Mouse (Mus musculus) heart, postnatal 25 days (tissue): Measurements from ENCODE around the gene Pknox1. TPM values are rescaled to one million over a fixed set of nuclear protein-coding genes. Genes with fewer than 3 reads are reported as not detected.
A peak's percentile ranks its signal among the peaks of the same experiment; 100 is the strongest.
"Not testable (repeated sequence)": the region's sequence is repeated elsewhere in the genome, so short reads cannot be mapped to it uniquely, and the experiment has no call there.

Source experiments
- DNase-seq: peaks from one replicate; pipeline ENCODE4 v3.0.0; 2022; ENCODE audit warnings: low spot score
- intact Hi-C: fragments of 180-260 bp; cut with DNase I; formaldehyde crosslinking; loops from one replicate; pipeline ENCODE4 v1.15.1; 2025
- total RNA-seq, 2 experiments: library from RNA; stranded (reverse); gene quantifications; 2 replicates each; pipeline ENCODE4 v1.2.3; 2021

Gene Pknox1
- total RNA-seq, 2 experiments from 2014 or later = 9.9 to 14.6 TPM

DNA sequence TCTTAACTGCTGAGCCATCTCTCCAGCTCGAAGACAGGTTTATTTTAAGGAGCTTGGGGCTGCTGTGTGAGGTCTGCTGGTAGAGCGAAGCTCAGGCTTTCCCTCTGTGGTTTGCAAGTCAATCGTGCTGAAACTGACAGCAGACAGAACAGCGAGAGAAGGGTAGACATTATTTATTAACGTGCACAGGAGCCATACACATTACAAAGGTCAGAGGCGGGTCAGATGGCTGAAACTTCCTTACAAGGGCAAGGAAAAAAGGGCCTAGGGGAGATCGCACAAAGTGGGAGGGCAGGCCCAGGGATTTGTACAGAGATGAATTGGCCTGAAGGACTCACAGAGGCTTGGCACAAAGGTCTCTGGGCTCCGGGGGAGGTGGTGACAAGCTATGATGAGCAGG, 15.1 kb upstream of the Pknox1 start:
- intact Hi-C loops = no loop called here
- no peak for DNase-seq

DNA sequence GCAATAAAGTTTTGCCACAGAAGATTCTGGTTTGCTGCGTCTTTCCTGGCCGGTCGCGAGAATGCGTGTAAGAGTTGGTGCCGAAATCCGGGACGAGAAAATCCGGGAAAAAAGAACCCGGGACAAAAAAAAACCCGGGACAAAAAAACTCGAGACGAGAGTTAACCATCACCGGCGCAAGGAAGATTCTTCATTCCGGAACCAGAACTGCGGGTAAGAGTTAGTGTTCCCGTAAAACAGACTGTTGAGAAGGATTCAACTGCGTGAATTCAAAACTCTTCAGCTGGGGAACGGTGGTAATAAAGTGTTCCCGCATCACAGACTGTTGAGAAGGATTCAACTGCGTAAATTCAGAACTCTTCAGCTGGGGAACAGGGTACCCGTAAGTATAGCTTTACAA, 11.9 kb upstream of the Pknox1 start:
- DNase-seq, intact Hi-C loops: not testable (repeated sequence)

DNA sequence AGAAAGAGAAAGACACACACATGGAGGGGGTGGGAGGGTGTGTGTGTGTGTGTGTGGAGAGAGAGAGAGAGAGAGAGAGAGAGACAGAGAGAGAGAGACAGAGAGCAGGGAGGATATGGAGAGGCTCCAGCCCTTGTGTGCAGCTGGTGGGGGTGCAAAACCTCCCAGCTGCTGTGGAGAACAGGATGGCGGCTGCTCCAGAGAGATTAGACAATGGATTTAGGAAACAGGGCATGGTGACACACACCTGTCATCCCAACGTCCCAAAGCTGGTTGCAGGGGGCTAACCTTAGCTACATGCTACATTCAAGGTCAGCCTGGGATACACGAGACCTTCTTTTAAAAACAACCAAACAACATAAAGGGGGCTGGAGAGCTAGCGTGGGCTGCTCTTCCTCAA, 8.3 kb upstream of the Pknox1 start:
- no peak for DNase-seq
- intact Hi-C loops = no loop called here

DNA sequence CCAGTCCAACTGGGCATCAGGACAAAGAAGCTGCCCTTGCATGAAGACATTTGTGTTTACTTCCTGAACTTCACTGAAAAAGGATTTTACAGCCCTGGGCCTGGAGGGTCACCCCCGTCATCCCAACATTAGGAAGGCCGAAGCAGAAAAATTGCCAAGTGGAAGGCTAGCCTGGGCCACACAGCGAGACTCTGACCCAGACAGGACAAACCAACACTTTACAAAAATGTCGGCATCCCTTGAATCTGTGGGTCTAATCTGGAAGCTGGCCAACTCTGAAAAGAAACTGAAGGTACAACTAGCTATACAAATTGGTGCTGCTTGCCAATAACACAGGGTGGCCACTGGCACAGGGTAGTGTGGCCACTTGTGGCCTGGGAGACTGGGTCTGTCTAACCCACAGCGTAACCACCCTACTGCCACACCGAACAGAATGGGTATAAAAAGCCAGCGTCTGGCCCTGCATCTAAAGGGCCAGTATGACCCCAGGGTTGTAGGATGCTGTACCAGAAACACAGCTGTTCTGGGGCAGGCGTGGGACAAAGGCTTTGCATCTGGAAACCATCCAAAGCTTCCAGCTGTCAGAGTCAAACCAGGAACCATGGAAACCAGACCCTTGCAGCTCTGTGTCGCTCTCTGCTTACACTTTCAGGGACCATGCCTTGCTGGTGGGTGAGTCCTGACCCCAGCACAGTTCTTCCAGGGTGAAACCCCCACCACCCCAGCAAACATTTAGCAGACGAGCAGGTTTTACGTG, 7.2 kb upstream of the Pknox1 start:
- intact Hi-C loops = no loop called here
- DNase-seq = peak; percentile 47

DNA sequence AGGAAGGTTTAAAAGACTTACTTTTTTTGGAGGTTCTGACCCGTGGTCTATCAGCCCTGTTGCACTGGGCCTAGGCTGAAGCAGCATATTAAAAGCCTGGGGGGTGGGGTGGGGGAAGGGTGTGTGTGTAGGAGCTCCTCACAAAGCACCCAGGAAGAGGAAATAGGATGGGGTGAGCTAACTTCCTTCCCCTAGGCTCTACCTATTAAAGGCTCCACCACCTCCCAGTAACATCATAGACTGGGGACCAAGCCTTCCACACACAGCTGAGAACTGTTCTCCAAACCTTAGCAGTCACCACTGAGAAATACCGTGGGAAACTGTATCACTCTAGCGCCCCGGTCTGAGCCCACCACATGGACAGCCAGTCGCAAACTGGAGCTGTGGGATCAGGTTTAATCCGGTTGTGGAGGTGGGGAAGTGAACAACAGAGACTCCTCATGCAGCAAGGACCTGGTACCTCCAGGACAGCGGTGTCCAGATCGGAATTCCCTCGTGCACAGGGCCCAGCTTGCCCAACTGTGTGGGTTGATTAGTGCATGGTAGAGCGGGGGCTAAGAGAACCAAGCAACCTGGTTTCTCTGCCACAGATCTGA, 6.5 kb upstream of the Pknox1 start:
- intact Hi-C loops = no loop called here
- DNase-seq = no peak

DNA sequence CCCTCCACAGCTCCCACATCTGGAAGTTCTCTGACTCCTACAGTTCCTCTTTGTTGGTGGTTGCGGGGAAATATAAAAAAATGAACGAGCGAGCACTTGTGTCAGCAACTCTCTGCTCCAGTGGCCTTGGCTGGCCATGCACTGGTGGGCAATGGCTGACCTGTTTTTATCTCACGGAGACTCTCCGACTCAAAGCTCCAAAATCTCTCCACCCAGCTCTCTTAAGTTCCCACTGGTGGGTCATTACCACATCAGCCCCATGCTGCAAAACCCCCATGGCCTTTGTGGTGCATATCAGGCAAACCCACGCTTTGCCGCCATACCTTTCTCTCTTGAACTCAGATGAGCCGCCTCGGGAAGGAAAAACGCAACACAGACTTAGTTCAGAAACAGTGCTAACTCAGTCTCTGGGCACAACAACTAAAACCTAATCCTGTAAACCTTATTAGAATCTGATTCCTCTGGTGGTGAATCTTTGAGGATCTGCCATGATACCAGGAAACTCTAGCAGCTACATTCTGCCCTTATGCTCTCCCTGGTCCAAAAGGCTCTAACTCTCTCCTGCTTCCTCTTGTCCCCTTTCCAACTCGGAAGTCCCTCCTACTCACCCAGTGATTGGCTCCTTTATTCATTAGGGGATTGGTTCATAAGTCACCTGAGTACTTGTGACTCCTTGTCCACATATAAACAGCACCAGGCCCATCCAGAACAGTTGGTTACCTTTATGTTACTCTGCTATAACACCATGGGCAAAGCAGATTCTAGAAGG, 5.3 kb upstream of the Pknox1 start:
- no peak for DNase-seq
- intact Hi-C loops = no loop called here

DNA sequence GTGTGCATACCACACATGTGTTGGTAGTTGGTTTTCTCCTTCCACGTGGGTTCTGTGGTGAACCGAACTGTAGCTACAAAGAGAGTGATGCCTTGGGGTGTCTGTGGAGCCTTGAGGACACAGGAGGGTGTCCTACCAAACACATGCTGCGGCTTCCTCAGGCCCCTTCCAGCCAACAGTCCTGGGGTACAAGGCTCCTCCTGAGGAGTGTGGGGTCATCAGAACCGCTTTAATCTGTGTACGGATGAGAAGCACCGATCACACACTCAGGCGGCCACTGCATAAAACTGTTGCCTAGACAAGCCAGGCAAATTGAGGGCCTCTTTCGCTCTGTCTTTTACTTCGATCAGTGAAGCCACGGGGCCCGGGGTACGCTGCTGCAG, 911 bp upstream of the Pknox1 start:
- intact Hi-C loops = no loop called here
- no peak for DNase-seq

DNA sequence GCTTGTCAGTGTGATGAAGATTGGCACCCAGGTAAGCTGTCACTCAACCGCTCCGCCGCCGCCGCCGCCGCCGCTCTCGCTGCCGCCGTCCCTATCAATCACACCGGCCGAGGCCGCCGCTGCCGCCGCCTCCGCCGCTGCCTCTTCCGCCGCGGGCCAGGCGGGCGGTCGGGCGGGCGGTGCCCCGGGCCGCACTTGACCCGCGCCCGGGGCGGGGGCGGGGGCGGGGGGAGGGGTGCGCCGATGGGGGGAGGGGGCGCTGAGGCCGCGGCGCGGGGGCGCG, 265 bp downstream of the Pknox1 start:
- no peak for DNase-seq
- intact Hi-C loops = loop anchor here (5.0 kb wide), 1 partner anchor 42 kb away; the partner anchor contains the start of gene Ndufv3

DNA sequence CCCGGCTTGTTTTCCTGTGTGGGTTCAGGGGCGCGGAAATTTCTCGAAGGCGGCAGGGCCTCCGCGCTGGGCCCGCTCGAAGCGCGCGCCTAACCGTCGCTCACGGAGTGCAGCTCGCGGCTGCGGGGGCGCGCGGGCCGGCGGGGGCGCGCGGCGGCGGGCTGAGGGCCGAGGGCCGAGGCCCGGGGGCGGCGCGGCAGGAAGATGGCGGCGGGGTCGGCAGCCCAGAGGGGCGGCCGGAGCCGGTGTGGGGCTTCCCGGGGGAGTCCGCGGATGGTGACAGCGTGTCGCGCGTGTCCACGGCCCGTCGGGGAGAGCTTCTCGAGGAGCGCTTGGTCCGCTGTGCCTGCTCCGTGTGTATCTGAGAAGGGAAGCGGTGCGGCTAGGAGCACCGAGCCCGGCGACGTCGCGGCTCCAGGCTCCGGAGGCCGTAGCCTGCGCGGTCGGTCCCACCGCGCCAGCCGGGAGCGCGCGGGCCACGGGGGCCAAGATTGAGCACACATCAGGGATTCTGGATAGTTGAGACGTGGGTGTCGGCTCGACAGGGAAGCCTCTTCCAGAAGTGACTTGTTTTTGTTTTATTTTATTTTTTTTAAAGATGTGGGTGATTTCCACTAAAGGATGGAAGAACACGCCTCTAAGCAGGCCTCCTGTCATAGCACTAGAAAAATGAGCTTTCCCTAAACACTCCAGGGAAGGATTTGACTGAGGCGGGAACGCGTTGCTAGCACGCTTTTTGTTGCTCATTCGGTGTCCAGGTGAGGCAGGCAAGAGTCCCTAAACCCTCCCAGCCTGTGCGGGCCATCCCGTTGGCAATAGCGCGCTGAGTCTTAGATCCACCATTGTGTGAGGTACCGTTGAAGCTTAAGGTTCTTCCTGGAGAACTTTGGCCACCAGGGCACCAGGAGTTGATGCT, 865 bp downstream of the Pknox1 start:
- peak; percentile 39 for DNase-seq
- intact Hi-C loops = loop anchor here (2.0 to 5.0 kb wide), 2 partner anchors 43 to 93 kb away; partner anchors contain the start of genes Ndufv3 and U2af1

DNA sequence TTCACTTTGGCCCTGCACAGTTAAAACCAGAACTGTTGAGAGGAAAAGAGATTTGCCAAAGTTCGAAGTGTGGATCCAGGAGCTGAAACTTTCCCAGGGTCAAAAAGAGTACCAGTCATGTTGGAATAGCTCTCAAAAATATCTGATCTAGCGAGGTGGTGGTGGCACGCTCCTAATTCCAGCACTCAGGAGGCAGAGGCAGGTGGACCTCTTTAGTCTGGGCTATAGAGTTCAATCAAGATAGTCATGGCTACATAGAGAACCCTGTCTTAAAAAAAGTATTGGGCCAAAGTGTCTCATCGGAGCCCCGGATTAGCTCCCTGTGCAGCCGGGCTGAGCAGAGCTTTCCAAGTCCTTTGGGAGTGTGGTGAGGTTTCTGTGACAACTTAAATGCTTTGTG, 1.7 kb downstream of the Pknox1 start:
- DNase-seq = no peak
- intact Hi-C loops = loop anchor here (2.0 to 5.0 kb wide), 2 partner anchors 44 to 93 kb away; partner anchors contain the start of genes Ndufv3 and U2af1

DNA sequence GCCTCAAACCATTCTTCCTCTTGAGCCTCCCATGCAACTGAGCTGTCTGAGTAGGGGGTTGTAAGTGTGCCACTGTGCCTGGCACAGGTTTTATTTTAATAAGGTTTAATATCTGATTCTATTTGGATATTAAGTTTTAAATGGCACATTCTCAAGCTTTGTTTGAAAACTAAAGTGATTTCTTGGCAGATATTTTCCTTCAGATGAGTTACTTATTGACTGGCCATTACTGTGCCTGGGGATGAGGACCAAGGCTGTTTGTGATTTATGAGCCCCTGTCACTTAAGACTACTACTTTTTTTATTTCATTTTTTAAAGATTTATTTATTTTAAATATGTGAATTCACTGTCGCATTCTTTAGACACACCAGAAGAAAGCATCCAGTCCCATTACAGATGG, 5.2 kb downstream of the Pknox1 start:
- intact Hi-C loops = loop anchor here (5.0 kb wide), 1 partner anchor 47 kb away; the partner anchor contains the start of gene Ndufv3
- no peak for DNase-seq

DNA sequence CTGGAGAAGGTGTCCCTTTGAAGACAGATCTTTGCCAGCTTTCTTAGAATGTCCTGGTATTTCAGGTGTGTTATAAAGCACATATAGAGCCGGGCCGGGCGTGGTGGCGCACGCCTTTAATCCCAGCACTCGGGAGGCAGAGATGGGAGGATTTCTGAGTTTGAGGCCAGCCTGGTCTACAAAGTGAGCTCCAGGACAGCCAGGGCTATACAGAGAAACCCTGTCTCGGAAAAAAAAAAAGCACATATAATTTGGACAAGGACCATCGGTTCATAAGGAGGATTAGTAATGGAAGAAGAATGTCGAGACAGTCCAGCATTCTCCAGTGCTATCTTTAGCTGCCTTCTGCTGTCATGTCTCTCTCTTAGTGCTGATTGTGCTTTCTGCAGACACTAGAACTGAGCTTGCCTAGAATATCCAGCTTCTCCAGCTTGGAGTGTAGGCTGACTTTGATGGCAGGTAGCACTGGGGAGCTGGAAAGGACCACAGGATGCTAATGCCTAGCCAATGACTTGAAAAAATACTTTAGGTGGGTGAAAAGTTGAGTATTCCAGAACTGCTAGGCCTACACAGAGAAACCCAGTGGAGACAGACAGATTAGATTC, 5.9 kb downstream of the Pknox1 start:
- no peak for DNase-seq
- intact Hi-C loops = no loop called here

DNA sequence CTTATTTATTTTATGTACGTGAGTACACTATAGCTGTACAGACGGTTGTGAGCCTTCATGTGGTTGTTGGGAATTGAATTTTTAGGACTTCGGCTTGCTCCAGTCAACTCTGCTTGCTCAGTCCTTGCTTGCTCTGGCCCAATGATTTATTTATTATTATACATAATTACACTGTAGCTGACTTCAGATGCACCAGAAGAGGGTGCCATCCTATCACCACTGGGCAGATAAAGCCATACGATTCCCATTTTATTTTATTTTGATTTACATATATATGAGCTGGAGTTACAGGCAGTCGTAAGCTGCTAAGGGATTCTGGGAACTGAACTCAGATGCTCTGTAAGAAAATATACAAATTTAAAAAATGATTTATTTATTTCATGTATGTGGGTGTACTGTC, 7.2 kb downstream of the Pknox1 start:
- intact Hi-C loops = no loop called here
- DNase-seq = no peak

DNA sequence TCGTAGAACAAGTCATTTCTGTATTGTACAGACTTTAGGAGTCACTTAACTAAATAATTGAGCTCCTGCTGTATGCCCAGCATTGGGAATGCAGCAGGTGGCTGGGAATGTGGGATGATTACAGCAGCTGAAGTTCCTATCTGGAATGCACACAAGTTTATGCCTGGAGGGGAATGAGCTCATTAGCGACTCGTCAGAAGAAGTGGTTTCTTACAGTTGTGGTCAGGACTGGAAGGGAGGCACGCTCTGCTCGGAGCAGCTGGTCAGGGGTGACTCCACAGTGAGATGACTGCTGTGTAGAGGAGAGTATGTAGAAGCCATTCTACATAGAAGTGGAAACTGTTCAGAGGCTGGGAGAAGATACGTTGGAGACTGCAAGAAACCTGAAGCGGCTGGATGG, 10.1 kb downstream of the Pknox1 start:
- intact Hi-C loops = no loop called here
- no peak for DNase-seq

DNA sequence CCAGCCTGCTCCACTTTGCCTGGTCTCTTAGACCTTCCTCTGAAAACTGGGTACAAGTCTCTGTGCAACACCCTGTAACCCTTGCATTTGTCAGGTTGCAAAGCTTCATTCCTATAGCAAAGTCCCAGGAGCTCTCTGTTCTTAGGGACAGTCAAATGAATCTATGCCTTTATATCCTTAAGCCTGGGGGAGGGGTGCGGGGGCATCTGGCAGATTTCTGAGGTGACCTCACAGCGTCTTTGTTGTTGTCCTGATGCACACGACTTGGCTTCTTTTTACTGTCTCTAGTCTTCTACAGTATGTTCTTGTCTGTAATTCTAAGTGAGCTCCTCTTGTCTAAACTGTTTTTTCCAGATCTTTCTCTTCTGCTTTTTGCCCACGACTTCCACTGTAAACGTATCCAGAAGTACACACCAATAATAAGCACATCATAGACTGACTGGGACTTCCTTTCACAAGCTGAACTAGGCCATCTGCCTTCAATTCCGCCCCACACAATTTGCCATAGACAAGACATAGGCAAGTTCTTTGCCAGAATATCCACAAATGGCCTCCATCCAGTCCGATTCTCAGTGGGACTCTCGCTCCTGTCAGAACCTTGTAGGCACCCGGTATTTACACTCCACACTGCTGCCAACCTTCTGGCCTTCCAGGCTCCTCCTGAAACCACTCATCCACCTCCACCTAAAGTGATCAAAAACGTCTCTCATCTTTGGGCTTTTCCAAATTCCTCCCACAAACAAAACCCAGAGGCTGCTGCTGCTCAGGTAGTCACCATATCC, 12.1 kb downstream of the Pknox1 start:
- intact Hi-C loops = no loop called here

DNA sequence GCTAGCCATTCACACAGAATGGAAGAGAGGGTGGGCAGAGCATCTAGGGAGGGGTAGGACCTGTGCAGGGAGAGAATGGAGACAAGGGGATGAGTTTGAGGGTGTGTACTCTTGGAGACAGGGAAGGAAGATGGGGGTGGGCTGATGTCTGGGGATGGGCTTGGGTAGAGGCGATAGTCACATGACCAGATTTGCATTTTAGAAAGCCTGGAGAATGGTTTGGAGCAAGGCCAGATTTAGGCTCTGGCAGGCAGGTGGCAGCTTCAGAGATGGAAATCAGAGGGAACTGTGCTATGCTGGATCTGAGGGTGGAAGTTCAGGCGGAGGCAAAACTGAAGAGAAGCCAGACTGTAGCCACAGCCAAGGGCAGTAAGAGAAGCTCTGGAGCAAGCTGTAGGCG, 15.8 kb downstream of the Pknox1 start:
- no peak for DNase-seq
- intact Hi-C loops = no loop called here

More for the DNA sequence above, 12.1 kb downstream of the Pknox1 start:
- DNase-seq = no peak

DNA sequence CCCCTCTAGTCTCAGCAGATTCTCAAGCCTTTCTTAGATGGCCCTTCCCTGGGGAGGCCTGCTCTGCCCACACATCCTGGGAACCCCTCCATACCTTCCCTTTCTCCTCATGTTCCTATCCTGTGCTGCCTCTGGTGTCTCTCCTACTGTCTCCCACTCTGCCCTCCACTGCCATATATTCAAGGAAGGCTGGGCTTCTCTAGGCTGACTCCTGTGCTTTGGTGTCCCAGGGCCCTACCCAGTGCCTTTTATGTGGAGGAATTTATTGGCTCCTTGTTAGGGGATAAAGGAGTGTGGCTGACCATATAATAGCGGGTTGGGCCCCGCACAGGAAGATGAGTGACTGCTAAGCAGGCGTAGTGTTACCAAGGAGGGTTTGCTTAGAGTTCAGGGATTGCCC, 18.7 kb downstream of the Pknox1 start:
- no peak for DNase-seq
- intact Hi-C loops = no loop called here

DNA sequence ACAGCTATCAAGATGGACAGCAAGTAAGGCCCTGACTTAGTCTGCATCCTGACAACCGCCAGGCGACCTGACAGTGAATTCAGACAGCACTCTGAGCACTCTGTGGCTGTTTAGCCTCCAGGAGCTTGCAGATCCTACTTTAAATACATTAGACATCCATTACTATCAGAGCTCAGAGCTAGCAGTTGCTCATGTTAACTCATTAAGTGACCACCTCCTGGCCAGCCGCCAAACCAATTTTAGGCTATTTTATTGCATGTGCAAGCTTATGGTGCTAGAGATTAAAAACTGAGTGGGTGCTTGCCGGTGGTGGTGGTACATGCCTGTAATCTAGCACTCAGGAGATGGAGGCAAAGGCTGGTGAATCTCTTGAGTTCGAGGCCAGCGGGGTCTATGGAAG, 19.2 kb downstream of the Pknox1 start:
- intact Hi-C loops = no loop called here
- DNase-seq = no peak

DNA sequence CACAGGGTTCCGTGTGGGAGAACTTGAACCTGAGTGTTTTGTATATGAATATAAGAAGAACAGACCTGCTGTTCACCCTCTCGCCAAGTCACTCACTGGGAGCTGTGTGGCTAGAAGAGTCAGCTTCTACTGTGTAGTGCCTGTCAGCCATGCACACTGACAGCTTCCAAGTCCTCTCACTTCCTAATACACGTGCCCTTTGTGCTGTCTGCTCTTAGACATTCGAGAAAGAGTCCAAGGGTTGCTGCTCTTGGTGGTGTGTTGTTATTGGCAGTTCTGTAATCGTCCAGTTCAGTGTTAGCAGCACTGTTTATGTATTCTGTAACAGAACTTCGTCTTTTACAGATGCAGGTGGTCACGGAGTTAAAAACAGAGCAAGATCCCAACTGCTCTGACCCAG, 23.6 kb downstream of the Pknox1 start:
- intact Hi-C loops = no loop called here
- no peak for DNase-seq
